Mouse (Mus musculus) heart, postnatal 0 days (tissue): ENCODE data around the gene Olfr628.
"Not testable (repeated sequence)": the region's sequence is repeated elsewhere in the genome, so short reads cannot be mapped to it uniquely, and the experiment has no call there.

Experiments
- CTCF ChIP-seq: IDR thresholded peaks from 2 replicates; pipeline ENCODE4 v1.5.1; 2016; ENCODE audit warnings: antibody characterized with exemption, control low read depth, low read depth
- EP300 ChIP-seq: IDR thresholded peaks from 2 replicates; pipeline ENCODE4 v1.6.1; 2016; ENCODE audit warnings: antibody characterized with exemption, low read depth

- TF ChIP-seq CTCF, EP300: not testable (repeated sequence)
Observed at GRCm38 (mm10) chr7:103716398-103716797, 13.8 kb upstream of the Olfr628 start.
